Comparison of ENCODE assay signal across 13 mouse cellular contexts in the genomic region with DNA sequence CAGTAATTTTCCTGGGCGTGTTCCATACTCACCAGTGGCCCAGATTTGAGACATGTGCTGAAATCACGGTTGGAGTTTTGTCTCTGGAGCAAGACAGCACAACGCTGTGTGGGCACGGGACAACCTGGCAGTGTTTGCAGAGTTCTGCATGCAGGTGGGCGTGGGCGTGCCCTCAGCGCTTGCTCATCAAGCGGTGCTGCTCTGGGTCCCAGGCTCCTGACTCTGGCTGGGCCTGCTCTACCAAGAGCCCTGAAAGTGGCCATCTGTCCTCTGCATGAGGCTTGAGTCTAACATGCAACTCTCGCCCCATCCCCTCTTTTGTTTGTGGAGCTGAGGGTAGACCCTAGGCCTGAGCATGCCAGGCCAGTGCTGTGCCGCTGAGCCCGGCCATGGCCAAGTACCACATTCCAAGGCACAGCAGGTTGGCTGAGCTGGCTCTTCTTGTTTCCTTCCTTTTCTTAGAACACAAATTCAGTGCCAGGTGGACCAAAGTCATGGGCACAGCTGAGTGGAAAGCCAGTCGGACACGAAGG. TPM values are rescaled to one million over a fixed set of nuclear protein-coding genes. Genes with fewer than 3 reads are reported as not detected.
DNase-seq lines count a peak whose midpoint lies in the region; ATAC-seq and TF ChIP-seq lines count a peak whose summit lies in the region.
"Had no signal": no experiment of that assay in that cellular context is flagged by ENCODE, and none has a peak within 500 bp of the region (broad histone marks: within the 10 kb centered on the region; RNA-seq: fewer than 3 reads in every experiment).

No protein-coding gene starts in this region.

- intact Hi-C loops in left cerebral cortex, adult 2 months (cut with DNase I) = loop anchor here (1.0 to 5.0 kb wide), 2 partner anchors 35 to 50 kb away; no protein-coding TSS in a partner anchor

- no peak overlapping the region for H3K4me3 ChIP-seq in left cerebral cortex, adult 2 months
- no peak overlapping the region for H3K4me3 ChIP-seq in heart, embryonic 12.5 days
- H3K4me3 ChIP-seq: embryonic facial prominence, embryonic 10.5 days; liver, embryonic 12.5 days had no signal

- no peak for ATAC-seq in heart, embryonic 12.5 days (ENCODE audit: insufficient number of reproducible peaks, low FRiP score)
- ATAC-seq: forebrain, embryonic 14.5 days; liver, embryonic 12.5 days had no signal

- H3K4me2 ChIP-seq in heart, embryonic 12.5 days = no peak overlapping the region
- H3K4me2 ChIP-seq: liver, embryonic 12.5 days had no signal

- H3K27me3 ChIP-seq in heart, embryonic 12.5 days (replicated peaks) = no peaks in the 10 kb centered on the region
- H3K27me3 ChIP-seq: liver, embryonic 12.5 days had no signal

- DNase-seq in layer of hippocampus, adult 18-20 months (ENCODE audit: low spot score in 2 of 2) = peak; percentile 80 to 91
- no peak for DNase-seq in layer of hippocampus, postnatal 14 days (ENCODE audit: low spot score in 2 of 2)
- peak; percentile 81 to 82 for DNase-seq in cerebellum, postnatal 25 days
- peak; percentile 73 to 86 for DNase-seq in left cerebral cortex, adult 2 months (ENCODE audit: extremely low spot score in 1 of 2, low spot score in 2 of 2)
- DNase-seq in telencephalon, adult 2 months (ENCODE audit: low read depth, low spot score) = peak; percentile 75
- no peak for DNase-seq in spleen, adult 18-20 months
- DNase-seq: kidney, postnatal 25 days; lung, postnatal 36 days; thymus, postnatal 36 days had no signal

- H3K4me1 ChIP-seq in heart, embryonic 12.5 days (replicated peaks) = peaks cover 36% of the 10 kb centered on the region

- peak overlapping the region; percentile 70 for H3K27ac ChIP-seq in left cerebral cortex, adult 2 months
- no peak overlapping the region for H3K27ac ChIP-seq in heart, embryonic 12.5 days (ENCODE audit: poor library complexity, severe bottlenecking)
- H3K27ac ChIP-seq: embryonic facial prominence, embryonic 10.5 days; liver, embryonic 12.5 days had no signal

- no peak for TF ChIP-seq CTCF in left cerebral cortex, adult 2 months (IDR thresholded peaks at IDR 0.05)

- peaks cover 85% of the 10 kb centered on the region for H3K36me3 ChIP-seq in heart, embryonic 12.5 days

- 93% methylated on average over 13 of the region's 13 CpGs for WGBS in heart, embryonic 12.5 days

- no peaks in the 10 kb centered on the region for H3K9me3 ChIP-seq in heart, embryonic 12.5 days (replicated peaks)
- H3K9me3 ChIP-seq: embryonic facial prominence, embryonic 10.5 days; liver, embryonic 12.5 days had no signal

- H3K9ac ChIP-seq in heart, embryonic 12.5 days = no peak overlapping the region
- H3K9ac ChIP-seq: liver, embryonic 12.5 days had no signal

RNA-seq across cellular contexts. Expression of gene Prrc2b, which starts 36.2 kb away (rescaled TPM):
- 100 to 1,000 TPM; 293 to 298 TPM for total RNA-seq in layer of hippocampus, adult 18-20 months (2021)
- 100 to 1,000 TPM; 253 to 268 TPM for total RNA-seq in layer of hippocampus, postnatal 14 days (2021)
- total RNA-seq in left cerebral cortex, adult 2 months (2021) = 100 to 1,000 TPM; 268 to 280 TPM
- polyA plus RNA-seq in heart, embryonic 12.5 days (2016; fragmentation: Nextera tagmentation; extraction: Ambion mirVana) = 54.7 and 66.5 TPM in 2 replicates

RNA-seq across cellular contexts. Expression of gene Pomt1, which starts 49.3 kb away (rescaled TPM):
- 10 to 100 TPM; 23.3 to 24.4 TPM for total RNA-seq in layer of hippocampus, adult 18-20 months (2021)
- total RNA-seq in layer of hippocampus, postnatal 14 days (2021) = 10 to 100 TPM; 22.4 to 23.6 TPM
- total RNA-seq in left cerebral cortex, adult 2 months (2021) = 10 to 100 TPM; 23.7 to 25.3 TPM
- 16.6 and 18.3 TPM in 2 replicates for polyA plus RNA-seq in heart, embryonic 12.5 days (2016; fragmentation: Nextera tagmentation; extraction: Ambion mirVana)

Comparison
In these comparisons a context has a peak if more than half of its experiments do, and no peak if none do; other contexts are left out.
1. DNase-seq: peak in layer of hippocampus, adult 18-20 months (2 of 2), cerebellum, postnatal 25 days (2 of 2), left cerebral cortex, adult 2 months (2 of 2) and telencephalon, adult 2 months (single experiment); none in layer of hippocampus, postnatal 14 days (0 of 2) and spleen, adult 18-20 months (0 of 2).